Mouse (Mus musculus) CD4-positive, CD25-positive, alpha-beta regulatory T cell, adult 2 months (primary cell): Measurements from ENCODE around the gene Uba3.

Experiments
- DNase-seq: peaks from one replicate; pipeline ENCODE4 v3.0.0-alpha.2; 2012; ENCODE audit warnings: low read depth, low spot score

Uba3 gene

GRCm38 (mm10) chr6:97141811-97142210 lies 63.6 kb downstream of the Uba3 start:
- DNase-seq = no peak
